10 mouse cellular contexts compared by ENCODE assay signal in genomic region chr4:63546441-63547055, GRCm38 (mm10). TPM values are rescaled to one million over a fixed set of nuclear protein-coding genes. Genes with fewer than 3 reads are reported as not detected.
A peak's percentile ranks its signal among the peaks of the same experiment; 100 is the strongest.
DNase-seq lines count a peak whose midpoint lies in the region; ATAC-seq and TF ChIP-seq lines count a peak whose summit lies in the region.
"Had no signal": no experiment of that assay in that cellular context is flagged by ENCODE, and none has a peak within 500 bp of the region (broad histone marks: within the 10 kb centered on the region; RNA-seq: fewer than 3 reads in every experiment).

No protein-coding gene starts in this region.

- peaks cover 62% of the 10 kb centered on the region for H3K79me2 ChIP-seq in macrophage (ENCODE audit: inconsistent target)

- H3K9me3 ChIP-seq in forebrain, embryonic 10.5 days = no peaks in the 10 kb centered on the region
- no peaks in the 10 kb centered on the region for H3K9me3 ChIP-seq in forebrain, embryonic 11.5 days (ENCODE audit: control insufficient read depth, low read length)
- H3K9me3 ChIP-seq in ES-E14 (ENCODE audit: control insufficient read depth, insufficient read depth, low read depth, low read length) = no peaks in the 10 kb centered on the region
- no peaks in the 10 kb centered on the region for H3K9me3 ChIP-seq in hindbrain, embryonic 16.5 days (ENCODE audit: control insufficient read depth, low read length)

- no peak for ATAC-seq in forebrain, embryonic 11.5 days (replicated peaks; ENCODE audit: low FRiP score)
- ATAC-seq in hindbrain, embryonic 16.5 days = no peak
- ATAC-seq in monocyte, adult 5-6 weeks (replicated peaks; ENCODE audit: insufficient number of reproducible peaks, low FRiP score, low TSS enrichment, poor library complexity, severe bottlenecking) = no peak

- H3K9ac ChIP-seq in forebrain, embryonic 11.5 days (ENCODE audit: low read length) = no peak overlapping the region; the same call in 1 of the 2 replicates
- peak overlapping the region; percentile 95; the same call in 1 of the 2 replicates for H3K9ac ChIP-seq in ES-E14 (ENCODE audit: insufficient read depth, low read depth, low read length, poor library complexity, severe bottlenecking)
- no peak overlapping the region for H3K9ac ChIP-seq in hindbrain, embryonic 16.5 days (ENCODE audit: low read depth, low read length)

- peak overlapping the region; percentile 94 for H3K4me3 ChIP-seq in forebrain, embryonic 10.5 days
- no peak overlapping the region for H3K4me3 ChIP-seq in forebrain, embryonic 11.5 days (ENCODE audit: low read depth, low read length)
- H3K4me3 ChIP-seq in ES-E14 (ENCODE audit: insufficient read depth in 1 of 2, low read depth in 1 of 2, low read length in 2 of 2, poor library complexity in 1 of 2, severe bottlenecking in 1 of 2) (no peak overlapping the region), macrophage (ENCODE audit: inconsistent target) (peak overlapping the region; percentile 94)
- H3K4me3 ChIP-seq in hindbrain, embryonic 16.5 days (ENCODE audit: low read length) = peak overlapping the region; percentile 86; the same call in 1 of the 2 replicates

- 89% methylated on average over 6 of the region's 6 CpGs for WGBS in forebrain, embryonic 10.5 days
- WGBS in forebrain, embryonic 11.5 days = 88% methylated on average over 6 of the region's 6 CpGs
- 76% methylated on average over 6 of the region's 6 CpGs for WGBS in hindbrain, embryonic 16.5 days
- WGBS in macrophage (ENCODE audit: missing documents) = 80% methylated on average over 6 of the region's 6 CpGs

- in situ Hi-C loops in ES-E14 (cut with MboI; ENCODE audit: low sequenced_read_pairs in 2 of 2, unreplicated experiment in 2 of 2) = no loop called here

- H3K27me3 ChIP-seq in forebrain, embryonic 10.5 days (ENCODE audit: poor library complexity, severe bottlenecking) = no peaks in the 10 kb centered on the region
- H3K27me3 ChIP-seq in forebrain, embryonic 11.5 days (ENCODE audit: control insufficient read depth, insufficient read depth, low read length) = no peaks in the 10 kb centered on the region
- no peaks in the 10 kb centered on the region for H3K27me3 ChIP-seq in hindbrain, embryonic 16.5 days (replicated peaks; ENCODE audit: control insufficient read depth, insufficient read depth, low read length)

- DNase-seq in forebrain, embryonic 10.5 days (ENCODE audit: extremely low spot score, low spot score) = no peak
- DNase-seq in forebrain, embryonic 11.5 days (ENCODE audit: low spot score) = no peak
- DNase-seq in ES-E14 (ENCODE audit: low read depth, low spot score) = no peak
- no peak for DNase-seq in ovary, postnatal 14 days (ENCODE audit: low spot score)
- no peak for DNase-seq in urinary bladder, postnatal 10 days (ENCODE audit: low spot score)
- DNase-seq: gastrocnemius, postnatal 10 days had no signal

- H3K36me3 ChIP-seq in forebrain, embryonic 10.5 days (replicated peaks) = peaks cover 42% of the 10 kb centered on the region
- H3K36me3 ChIP-seq in forebrain, embryonic 11.5 days (ENCODE audit: control insufficient read depth, insufficient read depth, low read length) = no peaks in the 10 kb centered on the region; the same call in 1 of the 2 replicates
- H3K36me3 ChIP-seq in ES-E14 (ENCODE audit: control insufficient read depth, insufficient read depth, low read length, poor library complexity, severe bottlenecking) = peaks cover 11% of the 10 kb centered on the region
- H3K36me3 ChIP-seq in hindbrain, embryonic 16.5 days (ENCODE audit: control insufficient read depth, insufficient read depth, low read length) = peaks cover 17% of the 10 kb centered on the region
- H3K36me3 ChIP-seq in macrophage (ENCODE audit: inconsistent target) = peaks cover 25% of the 10 kb centered on the region

- H3K4me1 ChIP-seq in forebrain, embryonic 10.5 days = peaks cover 31% of the 10 kb centered on the region
- peaks cover 9% of the 10 kb centered on the region for H3K4me1 ChIP-seq in forebrain, embryonic 11.5 days (replicated peaks; ENCODE audit: control insufficient read depth, insufficient read depth, low read length)
- peaks cover 0 to 8% of the 10 kb centered on the region in 2 experiments; a peak in 3 of 4 replicates for H3K4me1 ChIP-seq in ES-E14 (ENCODE audit: control insufficient read depth in 2 of 2, insufficient read depth in 2 of 2, low read length in 2 of 2, poor library complexity in 1 of 2)
- H3K4me1 ChIP-seq in hindbrain, embryonic 16.5 days (ENCODE audit: control insufficient read depth, insufficient read depth, low read depth, low read length) = peaks cover 24% of the 10 kb centered on the region

- no peak overlapping the region; the same call in 1 of the 2 replicates for H3K4me2 ChIP-seq in forebrain, embryonic 11.5 days (ENCODE audit: low read depth, low read length, severe bottlenecking)
- peak overlapping the region; percentile 75 for H3K4me2 ChIP-seq in hindbrain, embryonic 16.5 days (ENCODE audit: low read length)

- no peak overlapping the region for H3K27ac ChIP-seq in forebrain, embryonic 10.5 days
- H3K27ac ChIP-seq in forebrain, embryonic 11.5 days (ENCODE audit: low read depth, low read length) = no peak overlapping the region
- no peak overlapping the region for H3K27ac ChIP-seq in ES-E14 (ENCODE audit: insufficient read depth, low read depth, low read length, poor library complexity, severe bottlenecking)
- no peak overlapping the region for H3K27ac ChIP-seq in hindbrain, embryonic 16.5 days (ENCODE audit: low read depth, low read length)
- 0 out of 2 replicates have a peak overlapping the region, but pooled peaks have one; percentile 85 for H3K27ac ChIP-seq in macrophage

TF ChIP-seq in ES-E14, 5 proteins besides CTCF, POLR2A, EP300 and RAD21:
- TF ChIP-seq HCFC1 (IDR thresholded peaks at IDR 0.05; ENCODE audit: borderline replicate concordance, insufficient read depth, low read length) (no peak), MAFK (IDR thresholded peaks at IDR 0.05; ENCODE audit: insufficient read depth, low read depth, low read length) (no peak), CHD2 (IDR thresholded peaks at IDR 0.05; ENCODE audit: low read depth, low read length) (no peak), ZNF384 (IDR thresholded peaks at IDR 0.05; ENCODE audit: low read depth, low read length) (no peak)
TF ChIP-seq in ES-E14: peak in this region for 0.

RNA-seq across cellular contexts. Expression of gene Atp6v1g1, which starts 2.0 kb away (rescaled TPM):
- 234 and 239 TPM in 2 replicates for polyA plus RNA-seq in forebrain, embryonic 10.5 days (2016; fragmentation: Nextera tagmentation; extraction: Ambion mirVana)
- 298 and 308 TPM in 2 replicates for polyA plus RNA-seq in forebrain, embryonic 11.5 days (2014; fragmentation: Nextera tagmentation; extraction: Ambion mirVana)
- total RNA-seq in ES-E14 (2012; rRNA removed) = 67.2 and 105 TPM in 2 replicates
- polyA plus RNA-seq in hindbrain, embryonic 16.5 days (2015; fragmentation: Nextera tagmentation; extraction: Ambion mirVana) = 389 and 410 TPM in 2 replicates
- 10 to 100 TPM; 17.0 to 81.5 (median 42.8) TPM for total RNA-seq in macrophage (2018; cell fraction: chromatin; rRNA removed)
- 100 to 1,000 TPM; 307 to 552 (median 416) TPM for total RNA-seq in macrophage (2018; cell fraction: cytosol; rRNA removed)
- total RNA-seq in macrophage (2018; cell fraction: nucleus; rRNA removed) = 100 to 1,000 TPM in 16 of 26 experiments, 10 to 100 TPM in 10; 74.2 to 180 (median 114) TPM
- polyA plus RNA-seq in macrophage (2018) = 355 to 475 TPM (median 452 TPM) in 3 replicates
- total RNA-seq in monocyte, adult 5-6 weeks (2017) = 72.4 to 128 TPM (median 93.3 TPM) in 3 replicates

RNA-seq across cellular contexts. Expression of gene Tmem268, which starts 12.0 kb away (rescaled TPM):
- 9.1 and 9.5 TPM in 2 replicates for polyA plus RNA-seq in forebrain, embryonic 10.5 days (2016; fragmentation: Nextera tagmentation; extraction: Ambion mirVana)
- polyA plus RNA-seq in forebrain, embryonic 11.5 days (2014; fragmentation: Nextera tagmentation; extraction: Ambion mirVana) = 6.0 and 8.1 TPM in 2 replicates
- 4.1 and 7.1 TPM in 2 replicates for total RNA-seq in ES-E14 (2012; rRNA removed)
- 3.8 and 5.1 TPM in 2 replicates for polyA plus RNA-seq in hindbrain, embryonic 16.5 days (2015; fragmentation: Nextera tagmentation; extraction: Ambion mirVana)
- total RNA-seq in macrophage (2018; cell fraction: chromatin; rRNA removed) = 100 to 1,000 TPM in 4 of 26 experiments, 10 to 100 TPM in 22; 16.4 to 119 (median 57.7) TPM
- 10 to 100 TPM; 13.4 to 79.6 (median 36.5) TPM for total RNA-seq in macrophage (2018; cell fraction: cytosol; rRNA removed)
- total RNA-seq in macrophage (2018; cell fraction: nucleus; rRNA removed) = 100 to 1,000 TPM in 6 of 26 experiments, 10 to 100 TPM in 20; 21.7 to 139 (median 59.5) TPM
- 19.7 to 29.5 TPM (median 23.1 TPM) in 3 replicates for polyA plus RNA-seq in macrophage (2018)
- total RNA-seq in monocyte, adult 5-6 weeks (2017) = 5.0 to 42.9 TPM (median 14.7 TPM) in 3 replicates

RNA-seq across cellular contexts. Expression of gene Whrn, which starts 50.8 kb away (rescaled TPM):
- polyA plus RNA-seq in forebrain, embryonic 10.5 days (2016; fragmentation: Nextera tagmentation; extraction: Ambion mirVana) = 4.6 and 5.1 TPM in 2 replicates
- 10.7 and 11.0 TPM in 2 replicates for polyA plus RNA-seq in forebrain, embryonic 11.5 days (2014; fragmentation: Nextera tagmentation; extraction: Ambion mirVana)
- total RNA-seq in ES-E14 (2012; rRNA removed) = 5.0 and 10.8 TPM in 2 replicates
- polyA plus RNA-seq in hindbrain, embryonic 16.5 days (2015; fragmentation: Nextera tagmentation; extraction: Ambion mirVana) = 5.0 and 5.4 TPM in 2 replicates
- total RNA-seq in macrophage (2018; cell fraction: chromatin; rRNA removed) = 1 to 10 TPM in 21 of 26 experiments, under 1 TPM in 4, not detected in 1; 0.55 to 5.0 (median 1.6) TPM
- under 1 TPM; 0.06 to 0.65 (median 0.31) TPM for total RNA-seq in macrophage (2018; cell fraction: cytosol; rRNA removed)
- total RNA-seq in macrophage (2018; cell fraction: nucleus; rRNA removed) = 1 to 10 TPM in 16 of 26 experiments, under 1 TPM in 9, not detected in 1; 0.49 to 5.5 (median 1.7) TPM
- 0.07 to 0.50 TPM (median 0.48 TPM) in 3 replicates for polyA plus RNA-seq in macrophage (2018)
- 0.78 to 3.2 TPM (median 0.85 TPM) in 3 replicates for total RNA-seq in monocyte, adult 5-6 weeks (2017)

RNA-seq across cellular contexts. Expression of gene Gm11213, which starts 58.5 kb away (rescaled TPM):
- polyA plus RNA-seq in forebrain, embryonic 10.5 days (2016; fragmentation: Nextera tagmentation; extraction: Ambion mirVana) = not detected in 2 replicates
- polyA plus RNA-seq in forebrain, embryonic 11.5 days (2014; fragmentation: Nextera tagmentation; extraction: Ambion mirVana) = not detected in 2 replicates
- not detected in 2 replicates for total RNA-seq in ES-E14 (2012; rRNA removed)
- polyA plus RNA-seq in hindbrain, embryonic 16.5 days (2015; fragmentation: Nextera tagmentation; extraction: Ambion mirVana) = not detected in 2 replicates
- total RNA-seq in macrophage (2018; cell fraction: chromatin; rRNA removed) = not detected
- total RNA-seq in macrophage (2018; cell fraction: cytosol; rRNA removed) = not detected
- not detected for total RNA-seq in macrophage (2018; cell fraction: nucleus; rRNA removed)
- not detected in 3 replicates for polyA plus RNA-seq in macrophage (2018)
- not detected in 3 replicates for total RNA-seq in monocyte, adult 5-6 weeks (2017)
- total RNA-seq: gastrocnemius, postnatal 10 days had no signal
- polyA plus RNA-seq: small intestine, adult 2 months had no signal

Comparison
In these comparisons a context has a peak if more than half of its experiments do, and no peak if none do; other contexts are left out.
1. H3K4me3 ChIP-seq: peak in forebrain, embryonic 10.5 days (single experiment), hindbrain, embryonic 16.5 days (single experiment) and macrophage (single experiment); none in forebrain, embryonic 11.5 days (single experiment) and ES-E14 (0 of 2).